Mouse (Mus musculus) intestine, embryonic 16.5 days (tissue): Measurements from ENCODE around the gene Psmd9. TPM values are rescaled to one million over a fixed set of nuclear protein-coding genes. Genes with fewer than 3 reads are reported as not detected.
A peak's percentile ranks its signal among the peaks of the same experiment; 100 is the strongest.

Experiments
- ATAC-seq: fragments of 200-750 bp; cut with Nextera tagmentation; 2 replicates; pipeline ENCODE4 v1.8.0; 2017; ENCODE audit warnings: moderate TSS enrichment, moderate library complexity
- H3K27ac ChIP-seq: fragments of 300-500 bp; sonication (generic); 2 replicates; pipeline ENCODE4 v1.5.1; 2014; ENCODE audit warnings: mild to moderate bottlenecking, low read length
- H3K27me3 ChIP-seq: fragments of 300-500 bp; sonication (generic); replicated peaks from 2 replicates; pipeline ENCODE4 v1.6.1; 2014; ENCODE audit warnings: low read length, control low read depth, mixed read lengths; ENCODE audit not compliant: control insufficient read depth, insufficient read depth
- H3K36me3 ChIP-seq: fragments of 300-500 bp; sonication (generic); 2 replicates; pipeline ENCODE4 v1.6.1; 2014; ENCODE audit warnings: low read length, control low read depth; ENCODE audit not compliant: control insufficient read depth, insufficient read depth
- H3K4me1 ChIP-seq: fragments of 300-500 bp; sonication (generic); 2 replicates; pipeline ENCODE4 v1.6.1; 2014; ENCODE audit warnings: low read length, control low read depth, mixed read lengths; ENCODE audit not compliant: control insufficient read depth, insufficient read depth
- H3K4me2 ChIP-seq: fragments of 300-500 bp; sonication (generic); 2 replicates; pipeline ENCODE4 v1.6.1; 2014; ENCODE audit warnings: low read depth, low read length, control low read depth
- H3K4me3 ChIP-seq: fragments of 300-500 bp; sonication (generic); 2 replicates; pipeline ENCODE4 v1.5.1; 2014; ENCODE audit warnings: mild to moderate bottlenecking, low read length
- H3K9ac ChIP-seq: fragments of 300-500 bp; sonication (generic); 2 replicates; pipeline ENCODE4 v1.6.1; 2014; ENCODE audit warnings: low read depth, low read length
- H3K9me3 ChIP-seq: fragments of 300-500 bp; sonication (generic); 2 replicates; pipeline ENCODE4 v1.6.1; 2016; ENCODE audit warnings: low read length, control low read depth; ENCODE audit not compliant: control insufficient read depth
- WGBS: fragments of 180-500 bp; shearing (Covaris S2); extraction: QIAGEN DNeasy Blood & Tissue Kit; methylation state at CpG from one replicate; pipeline ENCODE4 v1.1.7; 2014; 5-methylcytosine and 5-hydroxymethylcytosine counted together
- polyA plus RNA-seq: library from polyadenylated mRNA; unstranded; fragments of >200 nt; fragmentation: Nextera tagmentation; extraction: Ambion mirVana; gene quantifications from 2 replicates; pipeline ENCODE4 v1.2.1, GENCODE M21; 2015

The Psmd9 gene
- polyA plus RNA-seq, 1 experiment from 2014 or later, result 66.3 TPM

DNA sequence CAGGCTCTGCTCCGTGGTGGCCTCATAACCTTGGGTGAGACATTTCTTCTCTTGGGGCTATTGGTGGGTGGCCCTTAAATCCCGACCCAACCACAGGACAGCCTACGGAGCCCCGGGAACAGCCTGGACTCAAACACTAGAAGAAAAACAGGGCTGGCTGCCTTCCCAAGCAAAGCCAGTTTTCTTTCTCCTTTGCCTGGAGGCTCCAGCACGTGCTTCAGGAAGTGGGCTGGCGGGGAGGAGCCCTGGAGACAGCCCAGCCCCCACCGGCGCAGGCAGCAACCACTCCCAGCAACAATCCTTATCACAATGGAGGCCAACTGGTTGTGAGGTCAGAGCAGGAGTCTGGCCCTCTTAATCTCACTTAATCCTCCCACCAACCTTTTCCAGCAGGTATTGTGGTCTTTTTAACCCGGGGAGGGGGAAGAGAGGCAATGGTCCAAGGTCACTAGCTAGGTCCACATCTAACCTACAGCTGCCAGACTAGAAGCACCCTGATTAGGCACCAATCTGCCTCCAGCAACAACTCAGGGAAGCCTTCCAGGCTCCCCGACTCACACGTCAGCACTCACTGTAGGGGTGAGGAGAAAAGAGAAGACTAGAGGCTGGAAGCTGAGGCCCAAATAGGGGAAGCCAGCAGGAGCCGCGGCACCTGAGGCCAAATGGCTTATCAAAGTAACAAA, 32.7 kb upstream of the Psmd9 start:
- H3K36me3 ChIP-seq, result no peaks in the 10 kb centered on the region
- ATAC-seq, result peak; percentile 72
- H3K4me3 ChIP-seq, result peak overlapping the region; percentile 62
- H3K4me2 ChIP-seq, result peak overlapping the region; percentile 96
- peak overlapping the region; percentile 97 for H3K9ac ChIP-seq
- H3K9me3 ChIP-seq, result no peaks in the 10 kb centered on the region
- H3K27ac ChIP-seq, result peak overlapping the region; percentile 100
- H3K4me1 ChIP-seq, result peaks cover 60% of the 10 kb centered on the region
- no peaks in the 10 kb centered on the region for H3K27me3 ChIP-seq
- 1% methylated on average over 13 of the region's 13 CpGs for WGBS

DNA sequence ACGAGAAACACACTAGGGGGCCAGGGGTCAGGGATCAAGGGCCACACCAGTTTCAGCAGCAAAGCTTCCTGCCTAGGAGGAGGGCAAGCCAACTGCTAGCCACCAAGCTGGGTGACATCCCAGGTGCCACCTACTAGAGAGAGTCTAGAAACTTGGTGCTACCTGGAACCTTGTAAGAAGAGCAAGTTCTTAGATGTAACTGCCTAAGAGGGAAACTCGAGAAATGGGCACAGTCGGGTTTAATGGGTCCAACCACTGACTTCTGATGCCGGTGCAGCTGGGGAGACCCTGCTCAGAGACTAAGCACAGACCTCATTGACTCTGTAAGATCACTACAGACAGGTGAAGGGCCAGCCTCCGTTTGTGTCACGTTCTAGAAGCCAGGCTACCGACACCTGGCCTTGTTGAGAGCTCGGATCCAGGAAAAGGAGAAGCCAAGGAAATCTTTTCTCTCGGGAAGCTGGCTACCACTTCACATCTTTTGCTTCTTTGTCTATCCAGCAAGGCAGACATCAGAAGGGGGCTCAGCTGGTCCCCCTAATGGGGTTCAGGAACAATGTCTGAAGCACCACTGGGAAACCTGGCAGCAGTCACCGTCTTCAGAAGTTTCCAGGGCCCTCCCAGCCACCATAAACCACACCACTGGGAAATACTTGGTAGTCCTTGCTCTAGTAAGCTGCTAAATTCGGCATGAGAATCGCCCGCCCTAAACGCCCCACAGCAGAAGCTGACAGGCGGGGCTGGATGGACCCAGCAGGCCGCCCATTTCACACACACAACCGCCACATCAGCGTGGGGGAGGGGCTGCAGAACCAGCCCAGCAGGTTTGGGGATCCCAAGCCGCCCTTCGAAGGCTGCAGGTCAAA, 31.9 kb upstream of the Psmd9 start:
- Histone ChIP-seq H3K27ac (peak overlapping the region; percentile 100), H3K9ac (peak overlapping the region; percentile 97), H3K4me2 (peak overlapping the region; percentile 96), H3K9me3 (no peaks in the 10 kb centered on the region), H3K36me3 (no peaks in the 10 kb centered on the region), H3K4me3 (peak overlapping the region; percentile 62), H3K27me3 (no peaks in the 10 kb centered on the region), H3K4me1 (peaks cover 54% of the 10 kb centered on the region)
- peak; percentile 19 for ATAC-seq
- WGBS, result 3% methylated on average over 20 of the region's 20 CpGs

DNA sequence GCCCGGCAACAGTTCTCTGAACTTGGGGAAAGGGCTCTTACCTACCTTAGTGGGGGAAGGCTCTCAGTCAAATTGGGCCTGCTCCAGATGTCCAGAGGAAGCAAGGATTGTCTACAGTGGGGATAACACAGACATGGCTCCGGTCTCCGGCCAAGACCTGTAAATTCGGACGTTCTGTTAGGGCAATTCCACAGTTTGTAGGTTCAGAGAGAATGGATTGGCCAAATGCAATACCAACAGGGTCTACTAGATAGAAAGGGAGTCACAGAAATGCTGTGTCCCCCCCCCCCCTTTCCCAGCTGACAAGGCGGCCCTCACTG, 31.3 kb upstream of the Psmd9 start:
- peak overlapping the region; percentile 100 for H3K27ac ChIP-seq
- H3K9me3 ChIP-seq, result no peaks in the 10 kb centered on the region
- peak overlapping the region; percentile 97 for H3K9ac ChIP-seq
- WGBS, result 2% methylated on average over 6 of the region's 6 CpGs
- peak overlapping the region; percentile 62 for H3K4me3 ChIP-seq
- H3K36me3 ChIP-seq, result no peaks in the 10 kb centered on the region
- H3K4me2 ChIP-seq, result peak overlapping the region; percentile 96
- H3K27me3 ChIP-seq, result no peaks in the 10 kb centered on the region
- ATAC-seq, result no peak
- H3K4me1 ChIP-seq, result peaks cover 48% of the 10 kb centered on the region

DNA sequence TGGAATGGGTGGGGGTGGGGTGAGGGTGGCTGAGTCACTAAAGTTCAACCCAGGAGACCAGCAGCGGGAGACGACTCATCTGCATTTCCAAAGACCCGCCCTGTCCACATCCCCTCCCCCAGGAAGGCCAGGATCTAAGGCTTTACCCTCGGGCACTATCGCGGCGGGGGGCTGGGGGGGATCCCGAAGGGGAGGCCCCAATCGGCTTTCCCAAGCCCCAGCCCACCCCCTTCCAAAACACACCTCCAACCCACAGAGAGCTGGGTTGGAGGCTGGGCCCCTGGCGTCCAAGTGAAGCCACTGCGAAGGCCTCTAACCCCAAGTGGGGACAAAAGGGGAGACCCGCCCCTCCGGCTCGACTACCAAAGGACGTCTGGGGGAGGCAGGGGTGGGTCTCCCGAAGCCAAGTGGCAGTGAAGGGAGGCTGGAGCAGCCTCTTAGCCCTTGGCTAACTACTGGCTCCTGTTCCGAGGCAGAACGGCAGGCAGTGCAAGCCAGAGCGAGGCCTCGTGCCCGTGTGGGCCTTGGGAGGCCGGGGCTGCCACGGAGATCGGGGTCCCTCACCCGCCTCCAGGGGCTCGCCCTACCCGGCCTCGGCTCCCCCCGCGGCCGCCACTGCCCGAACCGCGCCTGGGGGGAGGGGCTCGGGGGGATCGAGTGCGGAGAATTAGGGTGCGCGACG, 30.8 kb upstream of the Psmd9 start:
- WGBS, result under 1% methylated on average over 37 of the region's 40 CpGs
- H3K4me2 ChIP-seq, result peak overlapping the region; percentile 96
- H3K4me1 ChIP-seq, result peaks cover 44% of the 10 kb centered on the region

DNA sequence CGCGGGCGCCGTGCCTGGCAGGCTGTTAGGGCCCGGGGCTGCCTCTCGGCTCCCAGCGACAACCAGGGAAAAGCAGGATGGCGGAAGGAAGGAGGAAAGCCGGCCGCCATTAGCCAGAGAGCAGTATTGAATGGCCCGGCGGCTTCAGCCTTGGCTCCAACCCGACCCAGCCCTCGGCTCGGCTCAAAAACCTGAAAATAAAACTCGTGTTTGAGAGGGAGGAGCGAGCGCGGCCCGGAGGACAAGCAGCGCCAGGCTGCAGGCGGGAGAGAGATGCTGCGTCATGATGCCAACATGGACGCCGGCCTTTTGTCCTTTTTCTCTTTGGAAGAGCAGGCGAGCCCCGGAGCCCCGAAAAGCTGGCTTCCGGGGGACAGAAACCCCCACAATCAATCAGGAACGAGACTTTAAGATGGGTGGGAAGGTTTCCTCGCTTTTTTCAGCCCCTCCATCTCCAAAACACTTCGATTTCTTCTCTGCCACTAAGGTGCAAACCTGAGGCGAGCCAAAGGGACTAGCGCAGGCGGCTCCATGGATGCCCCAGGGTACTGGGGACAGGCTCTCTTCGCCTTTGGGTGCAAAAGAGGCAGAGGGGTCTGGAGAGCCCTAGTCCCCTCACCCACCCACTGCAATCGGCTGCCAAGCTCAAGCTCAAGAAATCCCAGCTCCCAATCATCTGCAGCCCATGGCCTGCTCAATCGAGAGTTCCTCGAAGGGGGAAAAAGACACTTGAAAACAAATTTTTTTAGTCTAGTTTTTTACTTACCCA, 30.1 kb upstream of the Psmd9 start:
- Histone ChIP-seq H3K4me3 (peak overlapping the region; percentile 62), H3K27ac (peak overlapping the region; percentile 100), H3K27me3 (no peaks in the 10 kb centered on the region), H3K36me3 (no peaks in the 10 kb centered on the region), H3K4me1 (peaks cover 40% of the 10 kb centered on the region), H3K4me2 (peak overlapping the region; percentile 96), H3K9ac (peak overlapping the region; percentile 97), H3K9me3 (no peaks in the 10 kb centered on the region)
- no peak for ATAC-seq
- under 1% methylated on average over 39 of the region's 39 CpGs for WGBS

More for the DNA sequence above, 30.8 kb upstream of the Psmd9 start:
- H3K9me3 ChIP-seq, result no peaks in the 10 kb centered on the region
- H3K4me3 ChIP-seq, result peak overlapping the region; percentile 62
- no peaks in the 10 kb centered on the region for H3K36me3 ChIP-seq
- peak overlapping the region; percentile 97 for H3K9ac ChIP-seq
- no peaks in the 10 kb centered on the region for H3K27me3 ChIP-seq
- peak; percentile 39 for ATAC-seq
- peak overlapping the region; percentile 100 for H3K27ac ChIP-seq

DNA sequence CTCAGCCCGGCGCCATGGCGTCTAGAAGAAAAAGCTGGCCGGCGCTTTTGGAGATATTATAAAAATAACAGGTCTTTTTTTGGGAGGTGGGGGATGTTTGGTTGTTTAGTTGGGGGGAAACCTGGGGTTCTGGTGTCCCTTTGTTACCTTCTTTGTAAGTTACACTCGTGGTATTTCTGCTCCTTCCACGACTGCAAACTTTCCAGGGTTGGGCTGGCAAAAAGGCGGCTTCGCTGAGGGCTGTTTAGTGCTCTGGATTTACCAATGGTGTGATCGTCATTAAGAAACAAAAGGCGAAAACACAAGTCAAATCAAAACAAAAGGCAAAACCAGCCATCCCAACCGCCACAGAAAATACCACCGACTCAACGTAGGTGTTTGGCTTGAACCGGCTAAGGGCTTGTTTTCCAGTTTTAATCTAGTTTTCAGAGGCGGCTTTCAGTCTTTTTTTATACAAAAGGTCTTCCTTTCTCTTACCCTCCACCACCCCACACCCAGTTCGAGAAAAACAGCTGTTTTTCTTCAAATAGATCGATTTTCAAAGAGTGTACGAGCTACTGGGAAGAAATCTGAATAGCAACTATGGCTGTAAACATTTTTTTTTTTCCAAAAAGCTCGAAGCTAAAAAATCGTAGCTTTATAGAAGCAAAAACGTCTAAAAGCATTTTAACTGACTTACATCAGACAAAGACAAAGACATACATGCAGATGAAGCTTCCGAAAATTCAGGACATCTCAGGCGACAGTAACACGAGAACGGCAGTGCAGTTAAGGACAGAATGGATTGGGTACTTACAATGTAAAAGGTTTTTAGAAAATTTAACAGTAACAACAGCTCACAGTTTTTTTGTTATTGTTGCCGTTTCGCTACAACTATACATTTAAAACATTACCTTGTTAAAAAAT, 29.2 kb upstream of the Psmd9 start:
- Histone ChIP-seq H3K27ac (peak overlapping the region; percentile 100), H3K9me3 (no peaks in the 10 kb centered on the region), H3K36me3 (no peaks in the 10 kb centered on the region), H3K4me3 (peak overlapping the region; percentile 62), H3K27me3 (no peaks in the 10 kb centered on the region), H3K4me2 (peak overlapping the region; percentile 96), H3K9ac (peak overlapping the region; percentile 97), H3K4me1 (peaks cover 40% of the 10 kb centered on the region)
- WGBS, result under 1% methylated on average over 28 of the region's 28 CpGs
- no peak for ATAC-seq

DNA sequence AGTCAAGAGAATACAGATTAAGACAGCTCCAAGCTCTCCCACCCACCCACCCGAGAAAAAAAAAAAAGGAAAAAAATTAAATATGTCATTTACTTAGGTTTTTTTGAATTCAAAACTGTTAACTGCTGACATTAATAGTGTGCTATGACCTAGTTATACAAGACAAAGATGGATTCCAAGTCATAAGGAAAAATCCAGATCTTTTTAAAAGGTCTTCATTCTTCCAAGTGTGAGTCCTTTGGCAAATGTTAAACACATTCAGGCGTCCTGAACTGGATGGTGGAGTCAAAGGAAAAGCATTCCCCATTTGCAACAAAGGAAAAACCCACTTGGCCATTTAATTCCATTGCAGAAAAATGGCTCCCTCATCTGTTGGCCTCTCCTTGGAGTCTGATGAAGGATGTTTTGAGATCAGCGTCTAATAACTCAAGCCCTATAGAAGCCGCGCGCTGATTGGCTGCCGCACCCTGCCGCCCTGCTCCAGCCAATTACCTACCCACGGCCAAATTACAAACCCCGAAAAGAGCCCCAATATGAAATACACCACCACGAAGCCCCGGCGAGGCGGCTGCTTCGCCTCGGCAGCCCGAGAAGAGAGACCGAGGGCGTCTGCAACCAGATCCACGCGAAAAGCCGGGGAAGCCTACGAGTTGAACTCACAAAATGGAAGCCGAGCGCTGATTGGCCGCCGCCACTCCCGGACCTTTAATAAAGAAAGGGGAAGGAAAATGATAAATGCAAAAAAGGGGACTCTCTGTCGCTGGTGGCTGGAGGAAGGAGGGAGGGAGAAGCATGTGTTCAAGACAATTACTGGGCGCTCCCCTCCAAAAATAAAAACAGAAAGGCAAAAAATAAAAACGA, 28.3 kb upstream of the Psmd9 start:
- Histone ChIP-seq H3K9me3 (no peaks in the 10 kb centered on the region), H3K9ac (peak overlapping the region; percentile 99), H3K4me3 (peak overlapping the region; percentile 88), H3K4me2 (peak overlapping the region; percentile 92), H3K27me3 (no peaks in the 10 kb centered on the region), H3K4me1 (peaks cover 40% of the 10 kb centered on the region), H3K36me3 (no peaks in the 10 kb centered on the region), H3K27ac (peak overlapping the region; percentile 98)
- ATAC-seq, result peak; percentile 36
- WGBS, result 0% methylated on average over 31 of the region's 31 CpGs
